Mouse (Mus musculus): ENCODE measurements around the gene Erc2. TPM values are rescaled to one million over a fixed set of nuclear protein-coding genes. Genes with fewer than 3 reads are reported as not detected.
A peak's percentile ranks its signal among the peaks of the same experiment; 100 is the strongest.

Gene Erc2
- polyA plus RNA-seq, 1 experiment from 2014 or later, result 58.0 TPM

DNA sequence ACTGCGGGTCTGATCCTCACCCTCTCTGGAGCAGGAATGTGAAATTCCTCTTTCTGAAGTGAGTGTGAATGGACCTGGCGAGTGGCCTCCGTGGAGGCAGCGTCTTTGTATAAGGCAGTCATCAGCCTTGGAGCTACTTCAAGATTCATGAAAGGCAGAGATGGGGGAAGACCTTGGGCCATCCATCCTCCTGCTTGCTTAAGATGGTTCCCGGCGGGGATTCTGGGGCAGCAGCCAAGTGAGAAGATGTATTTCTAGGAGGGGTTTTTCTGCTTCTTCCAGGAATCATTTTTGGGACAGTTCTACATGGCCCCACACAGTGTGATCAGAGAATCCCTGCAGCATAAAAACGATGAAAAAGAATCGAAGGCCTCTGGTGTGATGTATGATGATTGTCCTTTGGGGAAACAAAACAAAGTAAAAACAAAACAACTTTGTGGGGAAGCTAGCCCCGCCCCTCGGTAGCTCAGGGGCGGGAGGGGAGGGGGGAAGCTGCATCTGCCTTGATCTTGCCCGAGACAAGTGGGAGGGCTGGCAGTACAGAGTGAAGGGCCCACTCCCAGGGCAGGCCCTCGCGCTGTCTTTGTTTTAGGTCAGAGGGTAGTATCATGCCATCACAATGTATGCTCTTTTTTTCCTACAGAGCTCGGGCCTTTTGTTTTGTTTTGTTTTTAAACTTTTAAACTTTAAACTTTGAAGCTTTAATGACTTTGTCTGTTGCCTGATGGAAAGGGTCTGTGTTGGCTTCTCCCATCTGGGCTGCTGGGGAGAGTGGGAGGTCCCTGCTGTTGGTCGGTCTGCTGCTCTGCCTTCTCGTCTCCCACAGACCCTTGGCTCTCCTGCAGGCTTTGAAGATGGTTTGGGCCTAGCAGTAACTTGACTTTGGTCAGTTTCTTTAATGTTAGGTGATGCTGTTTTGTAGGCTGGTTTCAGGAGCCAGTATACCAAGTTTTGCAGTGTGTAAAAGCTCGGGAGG is 435.9 kb downstream of the Erc2 start:
- Histone ChIP-seq H3K4me1 (replicated peaks) (peaks cover 30% of the 10 kb centered on the region), H3K36me3 (no peaks in the 10 kb centered on the region), H3K9me3 (no peaks in the 10 kb centered on the region), H3K27me3 (0 out of 2 replicates have a peak, but pooled peaks cover 5% of the 10 kb centered on the region), H3K27ac (replicated peaks) (peak overlapping the region; percentile 34; the same call in 1 of the 2 replicates), H3K4me3 (no peak overlapping the region), H3K9ac (no peak overlapping the region), H3K4me2 (peak overlapping the region; percentile 13; the same call in 1 of the 2 replicates)
- ATAC-seq (ENCODE audit: low read depth), result peak; percentile 81
- WGBS, result 5% methylated on average over 18 of the region's 18 CpGs

GRCm38 (mm10) chr14:28060891-28061290 is 438.7 kb downstream of the Erc2 start:
- Histone ChIP-seq H3K27me3 (peaks cover 3% of the 10 kb centered on the region; the same call in 1 of the 2 replicates), H3K9ac (no peak overlapping the region), H3K4me1 (replicated peaks) (peaks cover 30% of the 10 kb centered on the region), H3K4me2 (no peak overlapping the region), H3K4me3 (no peak overlapping the region), H3K9me3 (no peaks in the 10 kb centered on the region), H3K27ac (replicated peaks) (no peak overlapping the region), H3K36me3 (no peaks in the 10 kb centered on the region)
- no peak for ATAC-seq (ENCODE audit: low read depth)
- WGBS, result 64% methylated on average over 4 of the region's 4 CpGs

- H3K36me3 ChIP-seq, result no peaks in the 10 kb centered on the region
- no peak overlapping the region for H3K9ac ChIP-seq
- H3K27ac ChIP-seq (replicated peaks), result no peak overlapping the region
- no peak overlapping the region for H3K4me2 ChIP-seq
- H3K9me3 ChIP-seq, result no peaks in the 10 kb centered on the region
- 25% methylated on average over 3 of the region's 3 CpGs for WGBS
- H3K4me1 ChIP-seq (replicated peaks), result peaks cover 30% of the 10 kb centered on the region
- ATAC-seq (ENCODE audit: low read depth), result no peak
- no peak overlapping the region for H3K4me3 ChIP-seq
- H3K27me3 ChIP-seq, result no peaks in the 10 kb centered on the region; the same call in 1 of the 2 replicates
These were observed 439.6 kb downstream of the Erc2 start for GRCm38 (mm10) chr14:28061649-28062375.

- no peaks in the 10 kb centered on the region for H3K9me3 ChIP-seq
- WGBS, result 19% methylated on average over 12 of the region's 12 CpGs
- H3K4me1 ChIP-seq (replicated peaks), result peaks cover 7% of the 10 kb centered on the region; the same call in 1 of the 2 replicates
- ATAC-seq (ENCODE audit: low read depth), result 0 out of 2 replicates have a peak, but pooled peaks have one; percentile 56
- H3K36me3 ChIP-seq, result no peaks in the 10 kb centered on the region
- H3K27me3 ChIP-seq, result no peaks in the 10 kb centered on the region; the same call in 1 of the 2 replicates
- H3K27ac ChIP-seq (replicated peaks), result no peak overlapping the region
- no peak overlapping the region for H3K4me3 ChIP-seq
- H3K4me2 ChIP-seq, result no peak overlapping the region
- no peak overlapping the region for H3K9ac ChIP-seq
These were observed 445.8 kb downstream of the Erc2 start for GRCm38 (mm10) chr14:28068021-28068420.

- no peak for ATAC-seq (ENCODE audit: low read depth)
- H3K4me3 ChIP-seq, result no peak overlapping the region
- no peak overlapping the region for H3K4me2 ChIP-seq
- 93% methylated on average over 2 of the region's 2 CpGs for WGBS
- H3K9ac ChIP-seq, result no peak overlapping the region
- peaks cover 7% of the 10 kb centered on the region; the same call in 1 of the 2 replicates for H3K4me1 ChIP-seq (replicated peaks)
- H3K27ac ChIP-seq (replicated peaks), result no peak overlapping the region
- no peaks in the 10 kb centered on the region for H3K36me3 ChIP-seq
- H3K27me3 ChIP-seq, result no peaks in the 10 kb centered on the region; the same call in 1 of the 2 replicates
- no peaks in the 10 kb centered on the region for H3K9me3 ChIP-seq
These were observed 447.6 kb downstream of the Erc2 start for GRCm38 (mm10) chr14:28069826-28070225.

GRCm38 (mm10) chr14:28072561-28072960 is 450.3 kb downstream of the Erc2 start:
- H3K4me2 ChIP-seq, result no peak overlapping the region
- WGBS, result 88% methylated on average over 3 of the region's 3 CpGs

DNA sequence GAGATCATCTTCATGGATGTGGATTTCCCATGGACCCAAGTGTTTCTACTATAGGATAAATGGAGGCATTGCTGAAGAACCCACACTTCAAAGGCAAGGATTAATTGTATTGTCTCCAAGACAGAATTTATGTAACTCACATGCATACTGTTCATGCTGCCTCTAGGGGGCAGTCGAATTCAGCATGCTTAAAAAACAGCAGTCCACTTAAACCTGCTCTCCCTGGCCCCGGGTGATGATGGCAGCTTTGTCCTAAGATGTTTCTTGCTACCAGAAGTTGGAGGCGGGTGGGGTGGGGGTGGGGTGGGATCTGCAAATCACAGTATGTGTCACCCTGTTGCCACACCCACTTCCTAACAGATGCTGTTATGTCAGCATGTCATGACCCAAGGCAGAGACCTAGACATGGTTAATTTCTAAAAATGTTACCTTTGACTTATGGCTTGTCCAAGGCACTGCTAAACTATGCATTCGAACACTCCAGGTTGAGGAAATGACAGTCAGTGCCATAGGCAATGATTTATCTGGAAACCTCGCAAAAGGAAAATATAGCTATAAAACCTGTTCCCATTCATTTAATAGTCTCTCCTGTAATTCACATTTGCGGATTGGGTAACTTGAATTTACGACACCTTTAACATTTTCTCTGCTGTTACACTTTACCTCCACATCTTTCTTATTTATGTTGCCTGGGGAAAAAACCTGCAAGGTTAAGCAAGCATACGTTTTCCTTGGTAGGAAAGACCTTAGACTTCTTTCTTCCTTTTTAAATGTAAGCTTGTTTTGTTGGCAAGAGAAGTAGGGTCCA is 467.6 kb downstream of the Erc2 start:
- H3K4me1 ChIP-seq (replicated peaks), result no peaks in the 10 kb centered on the region
- 55% methylated on average over 8 of the region's 8 CpGs for WGBS
- H3K36me3 ChIP-seq, result no peaks in the 10 kb centered on the region
- no peaks in the 10 kb centered on the region for H3K9me3 ChIP-seq
- no peak overlapping the region for H3K4me3 ChIP-seq
- H3K9ac ChIP-seq, result no peak overlapping the region
- no peaks in the 10 kb centered on the region for H3K27me3 ChIP-seq
- no peak overlapping the region for H3K4me2 ChIP-seq
- ATAC-seq (ENCODE audit: low read depth), result peak; percentile 53; the same call in 1 of the 2 replicates
- no peak overlapping the region for H3K27ac ChIP-seq (replicated peaks)

More at GRCm38 (mm10) chr14:28072561-28072960, 450.3 kb downstream of the Erc2 start:
- no peaks in the 10 kb centered on the region for H3K9me3 ChIP-seq
- H3K4me3 ChIP-seq, result no peak overlapping the region
- no peak overlapping the region for H3K9ac ChIP-seq
- peaks cover 7% of the 10 kb centered on the region; the same call in 1 of the 2 replicates for H3K4me1 ChIP-seq (replicated peaks)
- no peak for ATAC-seq (ENCODE audit: low read depth)
- H3K36me3 ChIP-seq, result no peaks in the 10 kb centered on the region
- no peak overlapping the region for H3K27ac ChIP-seq (replicated peaks)
- no peaks in the 10 kb centered on the region for H3K27me3 ChIP-seq

GRCm38 (mm10) chr14:28091367-28091766 is 469.1 kb downstream of the Erc2 start:
- Histone ChIP-seq H3K4me3 (no peak overlapping the region), H3K4me2 (no peak overlapping the region), H3K9ac (no peak overlapping the region), H3K4me1 (replicated peaks) (no peaks in the 10 kb centered on the region), H3K27me3 (no peaks in the 10 kb centered on the region), H3K9me3 (no peaks in the 10 kb centered on the region), H3K36me3 (no peaks in the 10 kb centered on the region), H3K27ac (replicated peaks) (no peak overlapping the region)
- ATAC-seq (ENCODE audit: low read depth), result no peak
- WGBS, result 95% methylated on average over 1 of the region's 1 CpGs

DNA sequence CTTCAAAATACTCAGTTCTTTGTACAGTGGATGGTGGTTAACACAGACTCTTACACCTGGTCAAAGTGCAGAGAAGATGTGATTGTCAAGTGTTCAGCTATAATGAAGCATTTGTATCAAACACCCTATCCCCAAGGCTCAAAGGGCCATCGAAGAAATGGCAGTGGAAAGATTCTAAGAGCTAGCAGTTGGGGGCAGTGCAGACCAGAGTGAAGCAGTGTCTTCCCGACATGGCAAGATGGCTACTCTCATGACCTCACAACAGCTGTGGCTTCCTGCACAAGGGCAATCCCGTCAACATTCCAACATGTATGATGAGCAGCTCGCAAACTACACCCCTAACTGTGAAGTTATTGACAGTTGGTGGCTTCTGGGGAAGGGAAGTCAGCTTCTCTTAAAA is 471.0 kb downstream of the Erc2 start:
- no peaks in the 10 kb centered on the region for H3K9me3 ChIP-seq
- no peak overlapping the region for H3K4me2 ChIP-seq
- no peak overlapping the region for H3K9ac ChIP-seq
- H3K4me3 ChIP-seq, result no peak overlapping the region
- no peaks in the 10 kb centered on the region for H3K27me3 ChIP-seq
- no peak overlapping the region for H3K27ac ChIP-seq (replicated peaks)
- H3K4me1 ChIP-seq (replicated peaks), result no peaks in the 10 kb centered on the region
- no peak for ATAC-seq (ENCODE audit: low read depth)
- no peaks in the 10 kb centered on the region for H3K36me3 ChIP-seq
- 68% methylated on average over 4 of the region's 4 CpGs for whole genome bisulfite sequencing

DNA sequence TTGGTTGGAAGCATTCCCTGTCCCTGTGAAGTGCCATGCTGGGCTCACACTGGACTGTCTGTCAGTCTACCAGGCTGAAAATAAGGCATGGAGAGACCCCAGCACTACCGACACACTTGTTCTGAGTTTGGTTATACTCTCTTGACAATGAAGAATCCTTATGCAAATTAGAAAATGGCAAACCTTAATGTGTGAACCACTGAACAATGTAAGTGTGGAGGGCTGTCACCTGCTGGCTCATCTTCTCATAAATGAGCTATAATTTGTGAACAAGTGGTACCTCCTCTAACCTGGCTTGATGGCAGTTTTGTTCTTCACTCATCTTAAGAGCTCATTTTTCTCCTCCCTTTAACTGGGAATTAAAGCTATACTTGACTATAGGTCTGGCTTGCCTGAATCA is 471.7 kb downstream of the Erc2 start:
- Histone ChIP-seq H3K27me3 (no peaks in the 10 kb centered on the region), H3K4me2 (no peak overlapping the region), H3K36me3 (no peaks in the 10 kb centered on the region), H3K4me3 (no peak overlapping the region), H3K9me3 (no peaks in the 10 kb centered on the region), H3K27ac (replicated peaks) (no peak overlapping the region), H3K9ac (no peak overlapping the region), H3K4me1 (replicated peaks) (no peaks in the 10 kb centered on the region)
- no peak for ATAC-seq (ENCODE audit: low read depth)
- 93% methylated on average over 1 of the region's 1 CpGs for WGBS

- H3K4me2 ChIP-seq, result no peak overlapping the region
- ATAC-seq (ENCODE audit: low read depth), result no peak
- WGBS, result 87% methylated on average over 5 of the region's 5 CpGs
These were observed 476.9 kb downstream of the Erc2 start for GRCm38 (mm10) chr14:28099084-28099483.

More at GRCm38 (mm10) chr14:28099084-28099483, 476.9 kb downstream of the Erc2 start:
- H3K4me1 ChIP-seq (replicated peaks), result no peaks in the 10 kb centered on the region
- H3K4me3 ChIP-seq, result no peak overlapping the region
- H3K27me3 ChIP-seq, result no peaks in the 10 kb centered on the region
- H3K9ac ChIP-seq, result no peak overlapping the region
- no peaks in the 10 kb centered on the region for H3K36me3 ChIP-seq
- no peaks in the 10 kb centered on the region for H3K9me3 ChIP-seq
- no peak overlapping the region for H3K27ac ChIP-seq (replicated peaks)

Data from neural tube, embryonic 13.5 days (tissue).